Mouse (Mus musculus) ES-E14 (cell line): ENCODE results near the gene Ptprr. TPM values are rescaled to one million over a fixed set of nuclear protein-coding genes. Genes with fewer than 3 reads are reported as not detected.

ENCODE experiments used
- DNase-seq: peaks from one replicate; pipeline ENCODE4 v3.0.0-alpha.2; 2013; ENCODE audit warnings: low read depth, low spot score
- H3K27ac ChIP-seq: 2 replicates; pipeline ENCODE4 v1.5.1; 2012; ENCODE audit warnings: low read depth, mild to moderate bottlenecking, low read length, moderate library complexity, mixed read lengths; ENCODE audit not compliant: poor library complexity, insufficient read depth, severe bottlenecking
- H3K36me3 ChIP-seq: 2 replicates; pipeline ENCODE4 v1.6.1; 2012; ENCODE audit warnings: mild to moderate bottlenecking, low read length, moderate library complexity, mixed read lengths; ENCODE audit not compliant: control insufficient read depth, poor library complexity, insufficient read depth, severe bottlenecking
- H3K4me1 ChIP-seq, 2 experiments: fragments of 150-350 bp in 1 of 2; sonication (generic) in 1 of 2; 2 replicates each; pipeline ENCODE4 v1.6.1; 2012; ENCODE audit warnings: low read length in 2 of 2, mild to moderate bottlenecking in 1 of 2, mixed read lengths in 1 of 2; ENCODE audit not compliant: control insufficient read depth in 2 of 2, insufficient read depth in 2 of 2, poor library complexity in 1 of 2
- H3K4me3 ChIP-seq, 2 experiments: fragments of 150-350 bp in 1 of 2; sonication (generic) in 1 of 2; 2 replicates each; pipeline ENCODE4 v1.5.1; 2012; ENCODE audit warnings: low read length in 2 of 2, low read depth in 1 of 2, mild to moderate bottlenecking in 1 of 2, mixed read lengths in 1 of 2; ENCODE audit not compliant: insufficient read depth in 1 of 2, poor library complexity in 1 of 2, severe bottlenecking in 1 of 2
- H3K9ac ChIP-seq: 2 replicates; pipeline ENCODE4 v1.6.1; 2012; ENCODE audit warnings: low read depth, mild to moderate bottlenecking, low read length, mixed read lengths; ENCODE audit not compliant: poor library complexity, insufficient read depth, severe bottlenecking
- H3K9me3 ChIP-seq: fragments of 150-350 bp; sonication (generic); 2 replicates; pipeline ENCODE4 v1.6.1; 2012; ENCODE audit warnings: low read depth, mild to moderate bottlenecking, low read length; ENCODE audit not compliant: control insufficient read depth, insufficient read depth
- CHD2 ChIP-seq: IDR thresholded peaks from 2 replicates; pipeline ENCODE4 v1.6.1; 2014; ENCODE audit warnings: mild to moderate bottlenecking, low read depth, low read length, inconsistent platforms
- HCFC1 ChIP-seq: IDR thresholded peaks from 2 replicates; pipeline ENCODE4 v1.6.1; 2012; ENCODE audit warnings: low read length, inconsistent platforms, borderline replicate concordance; ENCODE audit not compliant: insufficient read depth
- MAFK ChIP-seq: IDR thresholded peaks from 2 replicates; pipeline ENCODE4 v1.6.1; 2014; ENCODE audit warnings: mild to moderate bottlenecking, low read depth, low read length, inconsistent platforms; ENCODE audit not compliant: insufficient read depth
- ZC3H11A ChIP-seq: IDR thresholded peaks from 2 replicates; pipeline ENCODE4 v1.6.1; 2012; ENCODE audit warnings: low read depth, mild to moderate bottlenecking, inconsistent platforms, low read length, borderline replicate concordance
- ZNF384 ChIP-seq: IDR thresholded peaks from 2 replicates; pipeline ENCODE4 v1.6.1; 2012; ENCODE audit warnings: low read depth, low read length, inconsistent platforms
- in situ Hi-C, 2 experiments: fragments of 600-800 bp; cut with MboI; formaldehyde crosslinking; loops; one replicate each; pipeline ENCODE4 v1.15.1; 2025; ENCODE audit warnings: low sequenced_read_pairs in 2 of 2, inconsistent platforms in 1 of 2; ENCODE audit not compliant: unreplicated experiment in 2 of 2
- total RNA-seq: library from RNA; depleted of rRNA; stranded (reverse); fragments of 300-350 nt; gene quantifications from 2 replicates; pipeline ENCODE4 v1.2.3, GENCODE M21; 2012

Gene Ptprr
- total RNA-seq, 1 experiment = 0.13 TPM

DNA sequence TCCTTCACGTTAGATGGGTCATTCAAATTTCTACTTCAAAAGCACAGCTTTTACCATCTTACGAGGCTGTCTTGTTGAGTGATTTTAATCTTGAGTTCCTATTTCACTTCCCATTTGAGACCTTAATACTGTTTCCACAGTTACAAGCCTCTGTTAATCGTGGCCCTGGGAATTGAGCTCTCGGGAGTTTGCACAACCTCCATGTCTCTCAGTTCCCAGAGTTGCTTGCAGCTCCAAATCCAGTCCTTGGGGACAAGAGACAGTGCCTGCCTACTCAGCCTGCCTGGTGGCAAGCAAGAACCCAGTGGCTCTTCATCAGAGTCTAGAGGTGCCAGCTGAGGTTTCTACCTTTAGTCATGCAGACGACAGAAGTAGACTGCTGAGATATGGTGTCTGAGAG, 136.7 kb downstream of the Ptprr start:
- Histone ChIP-seq H3K27ac (no peak overlapping the region), H3K36me3 (no peaks in the 10 kb centered on the region), H3K4me1 (no peaks in the 10 kb centered on the region), H3K9ac (no peak overlapping the region), H3K4me3 (no peak overlapping the region), H3K9me3 (no peaks in the 10 kb centered on the region)
- no peak for TF ChIP-seq CHD2
- DNase-seq = no peak
- in situ Hi-C loops = no loop called here

- H3K9ac ChIP-seq = no peak overlapping the region
- H3K27ac ChIP-seq = no peak overlapping the region
- TF ChIP-seq ZC3H11A = no peak
- TF ChIP-seq ZNF384 = no peak
- no peak for TF ChIP-seq CHD2
- no peaks in the 10 kb centered on the region for H3K9me3 ChIP-seq
- H3K36me3 ChIP-seq = no peaks in the 10 kb centered on the region
- H3K4me3 ChIP-seq = no peak overlapping the region
- no peak for DNase-seq
- no peaks in the 10 kb centered on the region for H3K4me1 ChIP-seq
- in situ Hi-C loops = no loop called here
Observed at GRCm38 (mm10) chr10:116156699-116157098, 138.7 kb downstream of the Ptprr start.

- H3K9me3 ChIP-seq = no peaks in the 10 kb centered on the region
- H3K36me3 ChIP-seq = no peaks in the 10 kb centered on the region
- DNase-seq = no peak
- H3K4me1 ChIP-seq = no peaks in the 10 kb centered on the region
- in situ Hi-C loops = no loop called here
- H3K9ac ChIP-seq = no peak overlapping the region
- H3K27ac ChIP-seq = no peak overlapping the region
- TF ChIP-seq ZNF384 (no peak), CHD2 (no peak), MAFK (no peak), HCFC1 (no peak), ZC3H11A (no peak)
- H3K4me3 ChIP-seq = no peak overlapping the region
Observed at GRCm38 (mm10) chr10:116162338-116162737, 144.3 kb downstream of the Ptprr start.

- no peak for TF ChIP-seq ZC3H11A
- no peak for TF ChIP-seq CHD2
- no peak for TF ChIP-seq MAFK
- TF ChIP-seq ZNF384 = no peak
- TF ChIP-seq HCFC1 = no peak
- Histone ChIP-seq H3K9ac (no peak overlapping the region), H3K27ac (no peak overlapping the region), H3K9me3 (no peaks in the 10 kb centered on the region), H3K4me3 (no peak overlapping the region), H3K36me3 (no peaks in the 10 kb centered on the region), H3K4me1 (no peaks in the 10 kb centered on the region)
- no peak for DNase-seq
- in situ Hi-C loops = no loop called here
Observed at GRCm38 (mm10) chr10:116175324-116175883, 157.4 kb downstream of the Ptprr start.

DNA sequence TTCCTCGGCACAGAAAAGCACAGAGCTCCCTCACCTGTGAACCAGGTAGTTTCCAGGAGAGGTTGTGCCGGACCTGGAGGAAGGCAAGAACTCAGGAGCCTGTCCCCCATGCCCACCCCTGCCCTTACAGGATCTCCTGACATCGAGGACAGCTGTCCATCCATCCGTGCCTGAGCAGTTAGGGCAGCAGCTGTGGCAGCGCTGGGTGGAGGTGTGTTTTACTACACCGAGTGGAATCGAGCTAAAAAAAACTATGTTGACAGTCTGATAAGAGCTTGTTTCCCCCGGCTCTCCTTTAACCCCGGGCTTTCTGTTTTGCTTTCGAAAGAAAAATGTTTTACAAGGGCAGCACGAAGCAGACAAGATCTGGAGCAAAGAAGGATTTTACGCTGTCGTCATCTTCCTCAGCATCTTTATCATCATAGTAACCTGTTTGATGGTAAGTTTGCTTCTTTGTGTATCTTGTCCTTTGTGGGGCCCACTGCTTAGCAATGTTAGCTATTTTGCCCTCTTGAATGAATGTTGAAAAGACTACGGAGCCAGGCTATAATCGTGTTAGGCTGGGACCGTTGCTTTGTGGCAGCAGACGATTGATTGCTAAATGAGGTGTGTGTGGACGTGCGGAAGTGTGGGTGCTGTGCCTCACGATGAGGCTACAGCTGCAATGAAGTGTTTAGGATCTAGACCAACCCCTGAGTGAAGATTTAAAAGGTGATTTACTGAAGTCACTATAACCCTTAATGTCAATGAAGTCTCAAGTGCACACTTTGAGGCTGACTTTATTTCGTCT, 159.6 kb downstream of the Ptprr start:
- Histone ChIP-seq H3K9me3 (no peaks in the 10 kb centered on the region), H3K4me1 (no peaks in the 10 kb centered on the region), H3K27ac (no peak overlapping the region), H3K36me3 (no peaks in the 10 kb centered on the region), H3K4me3 (no peak overlapping the region), H3K9ac (no peak overlapping the region)
- no peak for DNase-seq
- in situ Hi-C loops = no loop called here
- TF ChIP-seq HCFC1 = no peak
- TF ChIP-seq CHD2 = no peak
- no peak for TF ChIP-seq ZC3H11A
- no peak for TF ChIP-seq ZNF384
- TF ChIP-seq MAFK = no peak
